Mouse (Mus musculus) CH12.LX (cell line): ENCODE results near the gene Lyg1. TPM values are rescaled to one million over a fixed set of nuclear protein-coding genes. Genes with fewer than 3 reads are reported as not detected.

ENCODE experiments used
- DNase-seq: peaks from one replicate; pipeline ENCODE4 v3.0.0-alpha.2; 2013; ENCODE audit errors: extremely low read depth
- H3K27ac ChIP-seq: 2 replicates; pipeline ENCODE4 v1.5.1; 2012; ENCODE audit warnings: low read depth, mild to moderate bottlenecking, control low read depth, moderate library complexity; ENCODE audit not compliant: insufficient read depth
- H3K27me3 ChIP-seq: replicated peaks from 2 replicates; pipeline ENCODE3; 2012; ENCODE audit warnings: inconsistent platforms
- H3K36me3 ChIP-seq, 2 experiments: replicated peaks in 1 of 2; 2 replicates each; pipeline versions ENCODE3 to v1.6.1; 2012; ENCODE audit warnings: inconsistent platforms in 1 of 2, low read length in 1 of 2, mild to moderate bottlenecking in 1 of 2, mixed read lengths in 1 of 2, moderate library complexity in 1 of 2; ENCODE audit not compliant: control insufficient read depth in 1 of 2, insufficient read depth in 1 of 2
- H3K4me1 ChIP-seq, 2 experiments: 2 replicates each; pipeline ENCODE4 v1.6.1; 2012; ENCODE audit warnings: inconsistent platforms in 1 of 2, moderate library complexity in 1 of 2; ENCODE audit not compliant: insufficient read depth in 2 of 2, control insufficient read depth in 1 of 2
- H3K4me2 ChIP-seq: 2 replicates; pipeline ENCODE4 v1.6.1; 2012; ENCODE audit warnings: low read depth, mild to moderate bottlenecking, control low read depth; ENCODE audit not compliant: poor library complexity, insufficient read depth, severe bottlenecking
- H3K4me3 ChIP-seq, 3 experiments: fragments of 150-350 bp in 1 of 3; sonication (generic) in 1 of 3; replicated peaks in 1 of 3; 2 replicates each; pipeline versions ENCODE3 to v1.5.1; 2011 to 2012; ENCODE audit warnings: low read depth in 2 of 3, low read length in 2 of 3, mild to moderate bottlenecking in 2 of 3, moderate library complexity in 2 of 3, control low read depth in 1 of 3, improper control_type of control experiment in 1 of 3, inconsistent platforms in 1 of 3, mixed read lengths in 1 of 3; ENCODE audit not compliant: poor library complexity in 1 of 3
- H3K79me2 ChIP-seq: replicated peaks from 2 replicates; pipeline ENCODE4 v1.6.1; 2012; ENCODE audit warnings: mild to moderate bottlenecking, moderate library complexity; ENCODE audit not compliant: control insufficient read depth, poor library complexity, insufficient read depth, severe bottlenecking; ENCODE audit errors: extremely low read depth
- H3K9ac ChIP-seq: 2 replicates; pipeline ENCODE4 v1.6.1; 2012; ENCODE audit warnings: low read depth, mild to moderate bottlenecking, control low read depth, moderate library complexity; ENCODE audit not compliant: insufficient read depth
- H3K9me3 ChIP-seq: replicated peaks from 2 replicates; pipeline ENCODE3; 2012; ENCODE audit warnings: low read length, inconsistent platforms, mixed read lengths
- BHLHE40 ChIP-seq: IDR thresholded peaks from 2 replicates; pipeline ENCODE4 v1.6.1; 2011; ENCODE audit warnings: mild to moderate bottlenecking, low read depth, low read length, improper control_type of control experiment
- ELF1 ChIP-seq: IDR thresholded peaks from 2 replicates; pipeline ENCODE4 v1.6.1; 2014; ENCODE audit warnings: low read depth, mild to moderate bottlenecking, inconsistent platforms, low read length, improper control_type of control experiment
- EP300 ChIP-seq: IDR thresholded peaks from 2 replicates; pipeline ENCODE4 v1.6.1; 2011; ENCODE audit warnings: low read length, improper control_type of control experiment
- ETS1 ChIP-seq: conservative IDR thresholded peaks from 2 replicates; pipeline ENCODE4 v1.6.1; 2012; ENCODE audit warnings: low read depth, mild to moderate bottlenecking, inconsistent platforms, low read length, improper control_type of control experiment, moderate library complexity
- IRF4 ChIP-seq: IDR thresholded peaks from 2 replicates; pipeline ENCODE4 v1.6.1; 2014; ENCODE audit warnings: low read depth, mild to moderate bottlenecking, inconsistent platforms, low read length, improper control_type of control experiment
- JUN ChIP-seq: IDR thresholded peaks from 2 replicates; pipeline ENCODE4 v1.6.1; 2011; ENCODE audit warnings: low read depth, mild to moderate bottlenecking, low read length, improper control_type of control experiment, moderate library complexity; ENCODE audit not compliant: insufficient read depth
- MAFK ChIP-seq: IDR thresholded peaks from 2 replicates; pipeline ENCODE4 v1.6.1; 2011; ENCODE audit warnings: low read length, improper control_type of control experiment; ENCODE audit not compliant: insufficient replicate concordance
- MAZ ChIP-seq: IDR thresholded peaks from 2 replicates; pipeline ENCODE4 v1.6.1; 2012; ENCODE audit warnings: low read depth, mild to moderate bottlenecking, inconsistent platforms, low read length, improper control_type of control experiment, moderate library complexity
- MXI1 ChIP-seq: IDR thresholded peaks from 2 replicates; pipeline ENCODE4 v1.6.1; 2011; ENCODE audit warnings: mild to moderate bottlenecking, low read depth, low read length, improper control_type of control experiment
- NRF1 ChIP-seq: IDR thresholded peaks from 2 replicates; pipeline ENCODE4 v1.6.1; 2014; ENCODE audit warnings: low read depth, mild to moderate bottlenecking, inconsistent platforms, low read length, improper control_type of control experiment, moderate library complexity
- PAX5 ChIP-seq: IDR thresholded peaks from 2 replicates; pipeline ENCODE4 v1.6.1; 2012; ENCODE audit warnings: low read length, inconsistent platforms, mixed read lengths
- POLR2AphosphoS2 ChIP-seq: IDR thresholded peaks from 2 replicates; pipeline ENCODE4 v1.6.1; 2011; ENCODE audit warnings: low read depth, low read length, improper control_type of control experiment
- SMC3 ChIP-seq: IDR thresholded peaks from 2 replicates; pipeline ENCODE4 v1.6.1; 2011; ENCODE audit warnings: low read depth, low read length, improper control_type of control experiment
- TBP ChIP-seq: conservative IDR thresholded peaks from 2 replicates; pipeline ENCODE4 v1.6.1; 2011; ENCODE audit warnings: low read depth, low read length, improper control_type of control experiment
- USF1 ChIP-seq: IDR thresholded peaks from 2 replicates; pipeline ENCODE4 v1.6.1; 2014; ENCODE audit warnings: low read depth, mild to moderate bottlenecking, inconsistent platforms, low read length, improper control_type of control experiment
- USF2 ChIP-seq: conservative IDR thresholded peaks from 2 replicates; pipeline ENCODE4 v1.6.1; 2011; ENCODE audit warnings: low read depth, low read length, improper control_type of control experiment
- ZC3H11A ChIP-seq: IDR thresholded peaks from 2 replicates; pipeline ENCODE4 v1.6.1; 2012; ENCODE audit warnings: low read depth, mild to moderate bottlenecking, inconsistent platforms, low read length, improper control_type of control experiment
- ZKSCAN1 ChIP-seq: IDR thresholded peaks from 2 replicates; pipeline ENCODE4 v1.6.1; 2012; ENCODE audit warnings: low read depth, inconsistent platforms, low read length, improper control_type of control experiment, borderline replicate concordance
- ZMIZ1 ChIP-seq: IDR thresholded peaks from 2 replicates; pipeline ENCODE4 v1.6.1; 2012; ENCODE audit warnings: low read depth, mild to moderate bottlenecking, inconsistent platforms, low read length, improper control_type of control experiment
- dilution Hi-C: fragments of 300-500 bp; cut with MboI; formaldehyde crosslinking; loops from 2 replicates; pipeline ENCODE4 v1.14.3; 2020; ENCODE audit warnings: low sequenced_read_pairs; ENCODE audit not compliant: extremely low pct_unique_long_range_greater_than_20kb, extremely low pct_ligation_motif_present
- in situ Hi-C: fragments of 300-500 bp; cut with MboI; formaldehyde crosslinking; loops from 3 replicates; pipeline ENCODE4 v1.14.3; 2019; ENCODE audit warnings: low sequenced_read_pairs, low pct_ligation_motif_present, low pct_unique_long_range_greater_than_20kb, mixed read lengths
- polyA plus RNA-seq: library from polyadenylated mRNA; unstranded; fragments of >175 nt; gene quantifications from 2 replicates; pipeline ENCODE4 v1.2.1, GENCODE M21; 2012; ENCODE audit warnings: low read depth; ENCODE audit not compliant: insufficient read length
- total RNA-seq, 2 experiments: library from RNA; depleted of rRNA; stranded (reverse); fragments of 300-350 nt in 1 of 2; fragments of >200 nt in 1 of 2; gene quantifications; 2 replicates each; pipeline ENCODE4 v1.2.3; 2012 to 2014

The Lyg1 gene
- total and polyA plus RNA-seq, 3 experiments: not detected

GRCm38 (mm10) chr1:37900288-37900687 is 57.3 kb downstream of the Lyg1 start:
- H3K79me2 ChIP-seq: no peaks in the 10 kb centered on the region
- no peaks in the 10 kb centered on the region for H3K4me1 ChIP-seq
- H3K9me3 ChIP-seq: no peaks in the 10 kb centered on the region
- no peak overlapping the region for H3K4me2 ChIP-seq
- no peak overlapping the region for H3K9ac ChIP-seq
- no peak overlapping the region for H3K27ac ChIP-seq
- in situ Hi-C loops (no loop called here), dilution Hi-C loops (no loop called here)
- DNase-seq: no peak
- H3K36me3 ChIP-seq: peaks cover 35 to 49% of the 10 kb centered on the region in 2 experiments
- no peaks in the 10 kb centered on the region for H3K27me3 ChIP-seq
- no peak for TF ChIP-seq PAX5
- no peak for TF ChIP-seq JUN
- no peak for TF ChIP-seq ETS1
- no peak for TF ChIP-seq USF1
- no peak for TF ChIP-seq ZKSCAN1
- no peak for TF ChIP-seq TBP
- TF ChIP-seq IRF4: no peak
- no peak for TF ChIP-seq ELF1
- no peak overlapping the region for H3K4me3 ChIP-seq

DNA sequence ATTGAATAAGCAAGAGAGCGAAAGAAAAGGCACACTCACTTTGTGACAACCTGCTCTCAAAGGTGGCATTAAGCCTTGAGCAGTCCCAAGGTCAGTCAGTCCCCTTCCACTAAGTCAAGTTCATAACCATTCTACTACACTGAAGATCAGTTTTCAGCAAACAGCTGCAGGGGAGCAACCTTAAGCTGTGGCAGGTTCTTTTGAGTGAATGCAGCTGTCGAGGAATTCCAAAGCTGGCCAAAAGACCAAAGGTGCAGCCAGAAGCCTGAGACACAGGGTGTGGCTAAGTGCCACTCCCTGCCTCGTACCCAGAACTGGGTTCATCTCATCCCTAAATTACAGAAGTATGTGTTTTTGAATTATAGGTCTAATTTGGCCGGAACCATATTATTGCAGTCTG is 57.7 kb downstream of the Lyg1 start:
- dilution Hi-C loops: no loop called here
- H3K4me2 ChIP-seq: no peak overlapping the region
- no peak overlapping the region for H3K4me3 ChIP-seq
- H3K36me3 ChIP-seq: peaks cover 38 to 53% of the 10 kb centered on the region in 2 experiments
- H3K9me3 ChIP-seq: no peaks in the 10 kb centered on the region
- TF ChIP-seq MAZ (no peak), USF2 (no peak), MXI1 (no peak), BHLHE40 (no peak), IRF4 (no peak), SMC3 (no peak), ZC3H11A (no peak), POLR2AphosphoS2 (no peak), ZKSCAN1 (no peak), USF1 (no peak), ELF1 (no peak), NRF1 (no peak), ZMIZ1 (no peak), MAFK (no peak), EP300 (no peak)
- H3K79me2 ChIP-seq: no peaks in the 10 kb centered on the region
- in situ Hi-C loops: no loop called here
- H3K9ac ChIP-seq: no peak overlapping the region
- no peak overlapping the region for H3K27ac ChIP-seq
- no peak for DNase-seq
- no peaks in the 10 kb centered on the region for H3K27me3 ChIP-seq
- H3K4me1 ChIP-seq: no peaks in the 10 kb centered on the region

Other genes with a start within 250 kb of the Lyg1 start
- gene 2010300C02Rik, start 237.7 kb downstream of the Lyg1 start, total RNA-seq (2012; rRNA removed): 0.21 and 0.25 TPM in 2 replicates
- gene 2010300C02Rik, start 237.7 kb downstream of the Lyg1 start, total RNA-seq (2014; rRNA removed): 0.08 TPM in 1 of 2 replicates, not detected in the other
- 0.09 and 0.19 TPM in 2 replicates for gene 2010300C02Rik, start 237.7 kb downstream of the Lyg1 start, polyA plus RNA-seq
- 0.29 and 0.47 TPM in 2 replicates for gene Tsga10, start 91.3 kb downstream of the Lyg1 start, total RNA-seq (2012; rRNA removed)
- gene Tsga10, start 91.3 kb downstream of the Lyg1 start, total RNA-seq (2014; rRNA removed): 0.55 and 0.70 TPM in 2 replicates
- gene Tsga10, start 91.3 kb downstream of the Lyg1 start, polyA plus RNA-seq: 0.57 and 0.75 TPM in 2 replicates
- gene Lipt1, start 86.0 kb downstream of the Lyg1 start, total RNA-seq (2012; rRNA removed): 7.9 and 8.6 TPM in 2 replicates
- gene Lipt1, start 86.0 kb downstream of the Lyg1 start, total RNA-seq (2014; rRNA removed): 12.4 and 13.2 TPM in 2 replicates
- 7.5 and 8.1 TPM in 2 replicates for gene Lipt1, start 86.0 kb downstream of the Lyg1 start, polyA plus RNA-seq
- 13.3 and 15.9 TPM in 2 replicates for gene Mitd1, start 67.3 kb downstream of the Lyg1 start, total RNA-seq (2012; rRNA removed)
- 28.1 and 31.3 TPM in 2 replicates for gene Mitd1, start 67.3 kb downstream of the Lyg1 start, total RNA-seq (2014; rRNA removed)
- gene Mitd1, start 67.3 kb downstream of the Lyg1 start, polyA plus RNA-seq: 19.9 and 20.1 TPM in 2 replicates
- gene Mrpl30, start 67.3 kb downstream of the Lyg1 start, total RNA-seq (2012; rRNA removed): 107 and 134 TPM in 2 replicates
- gene Mrpl30, start 67.3 kb downstream of the Lyg1 start, total RNA-seq (2014; rRNA removed): 242 and 267 TPM in 2 replicates
- gene Mrpl30, start 67.3 kb downstream of the Lyg1 start, polyA plus RNA-seq: 118 and 141 TPM in 2 replicates
- gene Lyg2, start 41.3 kb downstream of the Lyg1 start, total RNA-seq (2012; rRNA removed): not detected in 2 replicates
- not detected in 2 replicates for gene Lyg2, start 41.3 kb downstream of the Lyg1 start, total RNA-seq (2014; rRNA removed)
- not detected in 2 replicates for gene Lyg2, start 41.3 kb downstream of the Lyg1 start, polyA plus RNA-seq
- 44.1 and 56.7 TPM in 2 replicates for gene Txndc9, start 40.1 kb upstream of the Lyg1 start, total RNA-seq (2012; rRNA removed)
- gene Txndc9, start 40.1 kb upstream of the Lyg1 start, total RNA-seq (2014; rRNA removed): 82.1 and 90.8 TPM in 2 replicates
- 99.5 and 108 TPM in 2 replicates for gene Txndc9, start 40.1 kb upstream of the Lyg1 start, polyA plus RNA-seq
- 20.1 and 22.2 TPM in 2 replicates for gene Eif5b, start 40.3 kb upstream of the Lyg1 start, total RNA-seq (2012; rRNA removed)
- gene Eif5b, start 40.3 kb upstream of the Lyg1 start, total RNA-seq (2014; rRNA removed): 23.5 and 29.8 TPM in 2 replicates
- gene Eif5b, start 40.3 kb upstream of the Lyg1 start, polyA plus RNA-seq: 99.5 and 101 TPM in 2 replicates
- 22.9 and 25.6 TPM in 2 replicates for gene Rev1, start 172.0 kb upstream of the Lyg1 start, total RNA-seq (2012; rRNA removed)
- 25.7 and 27.1 TPM in 2 replicates for gene Rev1, start 172.0 kb upstream of the Lyg1 start, total RNA-seq (2014; rRNA removed)
- gene Rev1, start 172.0 kb upstream of the Lyg1 start, polyA plus RNA-seq: 22.7 and 23.4 TPM in 2 replicates